Mouse (Mus musculus): ENCODE measurements around the gene Gm13723.

Gm13723 gene

DNA sequence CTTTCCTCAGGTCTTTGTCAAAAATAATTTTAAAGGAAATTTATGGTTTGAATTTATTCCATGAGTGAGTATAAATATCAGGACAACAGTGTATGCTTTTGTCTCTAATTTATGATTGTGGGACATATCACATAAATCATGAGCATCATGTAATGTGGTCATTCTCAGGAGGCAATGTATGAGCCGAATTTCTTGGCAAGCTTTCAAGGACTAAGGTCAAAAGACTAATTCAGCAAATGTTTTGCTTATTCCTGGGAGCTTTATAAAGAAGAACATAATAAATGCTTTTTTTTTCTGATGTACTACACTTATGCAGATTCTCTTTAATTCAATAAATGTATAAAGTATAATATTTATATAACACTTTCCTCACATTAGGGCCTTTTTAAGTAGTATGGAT, at the start of gene Gm13723:
Gm13723 (minus strand) TSS at position 101 of the 400 bp plus-strand sequence.
- no peak for DNase-seq (ENCODE audit: extremely low spot score, low read depth, low spot score)

DNA sequence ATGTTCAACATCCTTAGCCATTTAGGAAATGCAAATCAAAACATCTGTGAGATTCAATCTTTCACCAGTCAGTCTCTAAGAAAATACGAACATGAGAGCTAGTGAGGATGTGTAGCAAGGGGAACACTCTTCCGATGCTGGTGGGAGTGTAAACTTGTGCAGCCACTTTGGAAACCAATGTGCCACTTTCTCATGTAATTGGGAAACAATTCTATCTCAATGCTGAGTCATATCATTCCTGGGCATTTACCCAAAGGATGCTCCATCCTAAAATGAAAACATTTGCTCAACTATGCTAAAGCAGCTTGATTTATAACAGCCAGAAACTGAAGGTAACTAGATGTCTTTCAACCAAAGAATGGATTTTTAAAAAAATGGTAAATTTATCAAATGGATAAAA, 31.0 kb upstream of the Gm13723 start:
- no peak for DNase-seq (ENCODE audit: extremely low spot score, low read depth, low spot score)

- DNase-seq (ENCODE audit: extremely low spot score, low read depth, low spot score): no peak
These were observed 17.5 kb upstream of the Gm13723 start, which contains the start of gene Olfr1097 for GRCm38 (mm10) chr2:86892116-86892515. Gene Olfr1097 (minus strand): TSS chr2:86892216.

DNA sequence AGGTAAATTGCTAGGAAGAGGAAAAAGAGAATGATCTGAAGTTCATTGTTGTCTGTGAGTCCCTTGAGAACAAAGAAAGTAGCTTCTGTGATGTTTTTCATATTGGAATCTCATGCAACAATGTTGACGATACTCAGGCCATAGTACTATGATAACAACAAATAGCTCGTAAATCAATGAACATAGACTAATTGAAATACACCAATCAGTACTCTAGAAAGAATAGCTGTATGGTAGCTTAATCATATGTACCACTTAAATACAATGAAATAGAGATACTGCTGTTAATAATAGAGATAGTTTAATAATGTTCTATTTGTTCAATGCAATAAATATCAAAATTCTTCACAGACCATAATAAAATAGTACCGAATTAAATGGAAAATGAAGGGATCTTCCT, 23.0 kb downstream of the Gm13723 start, which contains the start of gene Olfr1095:
Olfr1095 (minus strand) TSS at position 101 of the 400 bp plus-strand sequence.
- DNase-seq (ENCODE audit: extremely low spot score, low read depth, low spot score): no peak

- DNase-seq (ENCODE audit: extremely low spot score, low read depth, low spot score): no peak
These were observed 50.2 kb downstream of the Gm13723 start, which contains the start of gene Olfr1094 for GRCm38 (mm10) chr2:86824363-86824762. Gene Olfr1094 (plus strand): TSS chr2:86824663.

Data from hindlimb bud, embryonic 11.5 days (tissue).